Mouse (Mus musculus): ENCODE measurements at regions not wholly inside any gene's neighbourhood (a gene's known extent, or its start where the extent isn't known, plus 50 kb on each side); places are given as distances from the start of the nearest gene placed in this dataset.

- no peak for DNase-seq (ENCODE audit: low spot score)
Measured at GRCm38 (mm10) chr6:127298105-127298504, 146.1 kb upstream of the Ccnd2 start.

- DNase-seq (ENCODE audit: low spot score): no peak
Measured at GRCm38 (mm10) chr6:127311192-127312054, 135.2 kb upstream of the Parp11 start.

DNA sequence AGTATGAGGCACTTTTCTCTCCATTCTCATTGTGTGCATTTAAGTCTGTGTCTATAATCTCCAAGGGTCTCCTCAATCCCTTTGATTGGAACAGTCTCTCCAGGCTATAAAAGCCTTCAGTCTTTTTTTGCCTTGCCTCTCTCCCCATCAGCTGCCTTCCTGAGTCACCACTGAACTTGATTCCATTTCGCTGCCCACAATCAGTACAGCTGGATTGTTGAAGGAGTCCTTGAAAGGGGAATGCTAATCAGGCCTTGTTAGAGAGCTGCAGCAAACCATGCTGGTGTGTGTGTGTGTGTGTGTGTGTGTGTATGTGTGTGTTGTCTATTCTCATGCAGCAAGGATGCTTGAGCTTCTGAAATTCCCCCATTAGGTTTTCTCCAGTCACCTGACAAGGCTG lies 129.3 kb upstream of the Parp11 start:
- no peak for DNase-seq (ENCODE audit: low spot score)

DNA sequence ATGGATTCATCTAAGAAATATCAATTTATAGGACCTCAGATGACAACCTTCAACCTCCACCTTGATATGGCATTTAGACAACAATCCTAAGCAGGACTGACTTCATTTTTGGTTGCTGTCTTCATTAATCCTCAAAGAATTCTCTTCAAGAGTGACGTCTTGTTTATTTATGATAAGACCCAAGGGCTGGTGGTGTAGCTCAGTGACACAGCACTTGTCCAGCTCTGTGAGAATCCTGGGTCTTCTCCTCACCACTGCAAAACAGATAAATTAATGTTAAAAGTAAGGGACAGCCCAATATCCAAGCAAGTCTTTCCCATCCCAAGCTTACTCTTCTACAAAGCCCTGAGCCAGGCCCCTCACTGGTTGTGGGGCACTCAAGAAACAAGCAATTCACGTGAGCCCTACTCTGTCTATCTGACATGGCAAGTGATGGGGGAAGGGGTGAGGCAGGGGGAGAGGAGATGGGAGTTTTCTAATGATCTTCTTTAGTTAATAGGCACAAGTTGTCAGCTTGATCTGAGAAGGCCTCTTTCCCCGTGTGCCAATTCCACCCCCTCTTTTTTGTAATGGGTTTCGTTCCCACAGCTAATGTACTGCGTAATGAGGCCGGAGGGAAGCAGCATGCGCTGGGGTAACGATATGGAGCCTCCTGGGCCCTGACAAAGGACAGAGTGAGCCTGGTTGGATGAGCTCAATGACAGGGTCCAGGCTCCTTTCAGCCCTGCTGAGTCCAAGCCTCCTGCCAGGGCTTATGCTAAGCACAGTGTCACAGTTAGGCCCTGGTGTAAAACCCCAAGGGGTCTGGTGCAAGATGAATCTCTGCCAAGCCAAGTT lies 127.7 kb upstream of the Parp11 start:
- no peak for DNase-seq (ENCODE audit: low spot score)

- DNase-seq (ENCODE audit: low spot score): no peak
Measured at GRCm38 (mm10) chr6:127320600-127320999, 126.0 kb upstream of the Parp11 start.

DNA sequence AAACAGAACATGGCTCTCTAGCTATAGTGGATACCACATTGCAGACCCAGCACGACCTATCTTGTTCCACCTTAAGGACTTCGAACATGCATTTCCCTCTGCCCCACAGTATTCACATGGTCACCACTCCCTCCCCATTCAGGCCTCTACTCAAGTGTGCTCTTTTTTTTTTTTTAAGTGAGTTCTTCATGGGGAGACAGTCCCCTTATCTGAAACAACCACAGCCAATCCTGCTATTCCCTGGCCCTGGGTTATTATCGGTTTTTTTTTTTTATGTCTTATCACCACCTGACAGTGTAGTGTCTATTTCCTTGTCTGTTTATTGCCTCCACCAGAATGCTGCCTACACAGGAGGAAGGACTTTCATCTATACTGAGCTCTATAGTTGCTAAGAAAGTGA lies 125.6 kb upstream of the Parp11 start:
- no peak for DNase-seq (ENCODE audit: low spot score)

DNA sequence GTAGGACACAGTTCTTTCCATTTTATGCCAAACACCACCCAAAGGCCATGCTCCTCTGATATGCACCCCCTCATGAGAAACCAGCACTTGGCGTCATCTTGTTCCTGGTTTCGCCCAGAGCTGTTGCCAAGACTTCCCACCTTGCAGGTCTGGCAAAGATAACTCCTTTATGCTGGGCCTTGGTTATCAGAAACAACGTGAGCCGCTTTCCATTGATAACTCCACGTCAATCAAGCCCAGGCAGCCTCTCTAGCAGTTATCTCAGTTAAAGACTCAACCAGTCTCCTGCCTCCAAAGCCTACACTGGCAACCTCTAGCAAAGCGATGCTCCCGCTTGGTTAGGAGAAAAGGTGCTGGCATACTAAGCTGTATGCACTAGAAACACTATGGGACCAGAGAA lies 124.2 kb upstream of the Parp11 start:
- no peak for DNase-seq (ENCODE audit: low spot score)

GRCm38 (mm10) chr6:127324984-127325383 lies 121.7 kb upstream of the Parp11 start:
- no peak for DNase-seq (ENCODE audit: low spot score)

DNA sequence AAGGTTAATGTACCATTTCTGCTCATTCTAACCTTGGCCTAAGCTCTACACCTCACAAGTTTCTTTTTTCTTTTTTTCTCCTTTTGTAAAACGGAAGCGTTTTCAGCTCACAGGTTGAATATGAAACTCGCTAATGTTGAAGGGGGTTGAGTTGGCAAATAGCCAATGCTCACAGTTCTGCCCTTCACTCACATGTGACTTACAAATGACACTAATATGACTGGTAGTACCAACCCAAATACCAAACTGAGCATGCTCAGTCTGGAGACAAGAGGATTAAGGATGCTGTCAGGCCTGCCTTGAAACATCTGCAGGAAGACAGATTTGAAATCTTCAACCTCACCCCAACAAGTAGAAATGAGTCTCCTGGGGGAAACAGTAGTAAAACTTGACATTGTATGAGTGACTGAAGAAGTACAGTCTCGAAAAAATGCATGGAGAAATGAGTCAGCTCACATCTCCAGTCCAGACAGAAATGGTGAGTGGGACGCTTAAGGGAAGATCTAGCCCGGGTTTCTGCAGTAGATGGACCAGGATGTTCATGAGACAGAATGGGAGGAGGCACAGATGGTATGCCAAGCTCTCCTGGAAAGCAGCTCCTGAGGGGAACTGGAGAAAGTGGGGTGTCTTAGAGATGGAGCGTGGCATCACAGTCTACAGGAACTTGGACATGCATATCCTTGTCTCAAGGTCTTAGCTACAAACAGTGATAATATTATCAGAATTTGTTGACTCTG lies 120.9 kb upstream of the Parp11 start:
- DNase-seq (ENCODE audit: low spot score): no peak

- DNase-seq (ENCODE audit: low spot score): no peak
Measured at GRCm38 (mm10) chr6:127326333-127326729, 120.3 kb upstream of the Parp11 start.

DNA sequence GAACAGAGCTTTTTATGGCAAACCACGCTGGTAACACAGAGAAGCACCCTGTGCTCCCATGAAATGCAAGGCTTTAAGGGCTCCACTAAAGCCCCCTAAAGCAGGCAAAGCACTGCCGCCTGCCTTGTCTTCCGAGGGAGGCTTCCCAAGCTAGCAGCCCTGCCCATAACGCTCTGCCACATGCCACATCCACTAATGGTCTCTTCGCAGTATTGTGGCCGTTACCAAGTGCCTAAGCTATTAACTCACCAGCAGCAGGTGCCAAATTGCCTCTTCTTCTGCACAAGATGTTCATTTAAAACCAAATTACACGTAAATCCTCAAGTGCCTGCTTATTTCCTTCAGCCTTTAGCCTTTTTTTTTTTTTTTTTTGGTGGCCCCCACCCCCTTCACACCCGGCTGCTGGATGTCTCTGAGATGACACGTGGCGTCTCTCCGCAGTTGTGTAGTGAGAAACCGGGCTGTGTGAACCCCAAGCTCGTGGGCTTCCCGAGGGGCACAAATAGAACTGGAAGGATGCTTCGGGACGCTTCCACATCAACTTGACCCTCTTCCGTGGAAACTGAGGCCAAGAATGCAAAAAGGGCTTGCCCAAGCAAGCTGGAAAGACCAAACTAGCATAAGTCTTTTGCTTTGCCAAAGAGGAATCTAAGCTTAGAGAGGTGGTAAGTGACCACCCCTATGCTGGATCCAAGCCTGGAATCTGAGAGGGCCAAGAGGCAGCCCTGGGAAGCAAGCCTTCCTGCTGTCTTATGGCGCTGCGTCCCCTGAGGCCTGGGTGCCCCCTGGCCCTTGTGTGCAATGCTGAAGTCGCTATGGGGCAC lies 117.2 kb upstream of the Parp11 start:
- DNase-seq (ENCODE audit: low spot score): no peak

DNA sequence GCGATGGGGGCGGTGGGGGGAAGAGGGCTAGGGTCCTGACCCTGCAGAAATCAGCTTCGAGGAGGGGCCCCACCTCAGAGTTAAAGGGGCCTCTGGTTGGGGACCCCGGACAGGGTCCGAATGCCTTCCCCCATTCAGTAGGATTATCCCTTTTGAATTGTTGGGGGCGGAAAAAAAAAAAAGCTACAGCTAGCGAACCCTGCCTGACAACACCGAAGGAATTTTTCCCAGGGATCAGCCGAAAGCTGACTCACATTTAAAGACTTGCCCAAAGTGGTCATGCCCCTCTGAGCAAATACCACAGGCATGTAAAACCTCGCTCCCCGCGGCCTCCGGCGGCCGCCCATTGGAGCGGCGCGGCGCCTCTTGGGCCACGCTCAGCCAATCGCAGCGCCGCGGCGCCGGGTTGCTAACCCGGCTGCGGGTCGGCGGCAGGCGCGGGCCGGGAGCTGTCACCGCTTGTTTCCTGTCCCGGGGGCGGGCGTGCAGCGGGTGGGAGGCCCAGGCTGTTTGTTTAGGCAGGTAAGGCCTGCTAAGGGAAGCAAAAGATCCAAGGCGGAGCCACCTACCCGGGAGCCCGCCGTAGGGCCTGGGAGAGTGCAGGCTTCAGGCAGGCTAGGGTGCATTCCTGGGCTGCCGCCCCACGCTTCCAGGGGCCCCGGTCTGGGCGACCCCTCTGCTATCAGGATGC lies 116.5 kb upstream of the Parp11 start:
- DNase-seq (ENCODE audit: low spot score): peak; percentile 64

- DNase-seq (ENCODE audit: low spot score): no peak
Measured at GRCm38 (mm10) chr6:127331091-127331490, 115.5 kb upstream of the Parp11 start.

GRCm38 (mm10) chr6:127334256-127334655 lies 112.4 kb upstream of the Parp11 start:
- no peak for DNase-seq (ENCODE audit: low spot score)

GRCm38 (mm10) chr6:127335462-127335886 lies 111.2 kb upstream of the Parp11 start:
- DNase-seq (ENCODE audit: low spot score): no peak

DNA sequence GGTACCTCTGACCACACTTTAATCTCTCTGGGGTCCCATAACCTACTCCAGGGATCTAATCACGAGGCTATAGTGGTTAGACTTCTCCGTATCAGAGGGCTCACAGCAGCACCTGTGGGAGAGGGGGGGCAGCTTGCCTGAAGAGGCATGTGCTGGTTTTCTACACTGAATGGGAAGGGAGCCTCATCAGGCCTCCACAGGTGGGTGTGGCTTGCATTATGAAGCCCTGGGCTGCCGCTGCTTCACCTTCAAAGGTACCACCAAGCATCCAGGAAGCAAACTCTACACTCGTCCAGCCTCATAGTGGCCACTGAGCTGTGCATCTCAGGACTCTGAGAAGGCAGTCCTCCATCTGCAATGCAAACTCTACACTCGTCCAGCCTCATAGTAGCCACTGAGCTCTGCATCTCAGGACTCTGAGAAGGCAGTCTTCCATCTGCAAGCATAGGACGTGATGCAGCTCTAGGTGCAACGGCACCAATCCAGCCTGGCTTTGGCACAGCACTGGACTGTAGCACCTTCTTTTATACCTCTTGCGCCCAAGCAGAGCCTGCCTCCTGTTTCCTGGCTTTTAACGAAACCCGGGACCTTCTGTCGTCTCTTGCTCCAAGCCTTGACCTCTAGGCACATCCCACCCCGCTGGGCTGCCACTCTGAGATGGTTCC lies 110.5 kb upstream of the Parp11 start:
- DNase-seq (ENCODE audit: low spot score): no peak

DNA sequence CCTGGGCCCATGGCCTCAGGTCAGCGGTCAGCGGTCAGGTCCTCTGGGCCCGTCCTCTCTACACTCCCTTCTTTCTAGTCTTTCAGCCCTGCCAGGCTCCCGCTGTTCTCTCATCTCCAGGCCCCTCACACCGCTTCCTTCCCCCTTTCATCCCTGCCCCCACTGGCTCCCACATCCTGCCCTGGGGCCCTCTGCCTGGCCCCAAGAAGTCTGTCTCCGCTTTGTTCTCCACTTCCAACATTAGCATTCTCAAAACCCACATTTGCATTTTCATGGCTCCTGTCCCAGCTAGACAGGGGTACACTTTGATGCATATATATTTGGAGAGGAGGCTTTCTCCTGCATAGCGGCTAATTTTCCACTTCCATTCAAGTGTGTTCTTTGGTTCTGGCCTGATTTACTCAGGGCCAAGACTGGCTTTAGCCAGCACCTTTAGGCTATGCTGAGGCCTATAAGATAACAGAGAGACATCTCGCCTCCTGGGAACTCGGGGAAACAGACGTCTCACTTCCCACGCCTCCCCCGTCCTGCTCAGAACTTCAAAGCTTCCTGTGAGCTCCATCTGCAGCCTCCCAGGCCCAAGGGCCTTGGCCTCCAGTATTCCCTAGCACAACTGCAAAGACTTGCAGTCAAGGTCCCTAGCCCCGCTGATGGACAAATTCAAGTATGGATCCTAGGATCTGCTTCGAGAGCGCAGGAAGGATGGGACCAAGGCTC lies 109.8 kb upstream of the Parp11 start:
- no peak for DNase-seq (ENCODE audit: low spot score)

DNA sequence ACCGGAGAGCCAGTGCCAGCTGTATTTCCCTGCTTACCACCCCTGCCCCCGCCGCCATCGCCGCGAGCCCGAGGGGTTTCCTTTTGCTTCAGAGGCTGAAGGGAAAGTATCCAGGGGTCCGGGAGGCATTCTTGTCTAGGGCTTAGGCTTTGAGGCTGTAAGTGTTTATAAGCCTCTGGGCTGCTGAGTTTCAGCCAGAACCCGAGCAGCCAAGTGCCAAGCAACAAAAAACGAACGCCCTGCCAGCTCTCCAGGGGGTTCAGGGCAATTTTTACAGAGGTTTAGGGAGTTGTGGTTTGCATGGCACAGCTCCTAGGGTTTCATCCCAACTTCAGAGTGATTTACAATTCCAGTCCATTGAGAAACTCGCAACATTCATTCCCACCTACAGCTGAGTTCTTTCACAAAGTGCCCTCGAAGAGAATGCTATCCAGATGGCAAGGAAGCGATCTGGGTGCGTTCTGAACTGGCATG lies 109.2 kb upstream of the Parp11 start:
- no peak for DNase-seq (ENCODE audit: low spot score)

DNA sequence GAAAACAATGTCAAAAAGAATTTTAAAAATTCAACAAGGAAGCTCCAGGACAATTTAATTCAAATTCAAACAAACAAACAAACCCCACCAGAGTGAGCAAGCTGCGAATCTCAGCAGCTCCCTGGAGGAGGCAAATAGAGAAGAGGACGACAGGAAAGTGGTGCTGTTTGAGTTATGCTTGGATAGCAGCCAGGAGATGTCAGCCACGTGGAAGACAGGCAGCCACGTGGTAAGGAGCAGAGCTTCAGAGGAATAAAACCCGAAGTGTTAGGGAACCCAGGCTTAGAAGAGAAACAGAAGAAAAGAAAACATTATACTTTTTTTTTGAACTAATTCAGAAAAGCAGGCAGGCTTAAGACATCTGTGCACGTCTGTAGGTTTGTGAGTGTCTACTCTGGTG lies 108.2 kb upstream of the Parp11 start:
- DNase-seq (ENCODE audit: low spot score): no peak

DNA sequence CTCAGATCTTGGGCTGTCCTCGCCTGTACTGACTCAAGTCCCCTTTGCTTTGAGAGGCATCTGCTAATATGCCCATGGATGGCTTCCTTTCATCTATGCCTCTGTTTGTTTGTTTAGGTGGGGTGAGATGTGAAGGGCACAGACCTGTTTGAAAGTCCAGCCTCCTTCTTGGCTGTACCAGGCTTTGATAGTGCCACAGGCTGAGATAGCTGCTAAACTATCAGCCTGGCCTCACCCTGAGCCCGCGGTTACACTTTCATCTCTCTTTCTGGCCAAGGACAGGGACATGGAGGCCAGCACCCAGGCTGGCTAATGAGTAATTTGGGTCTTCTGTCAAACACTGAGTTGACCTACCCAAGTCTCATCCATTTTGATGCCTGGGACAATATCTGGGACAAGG lies 105.0 kb upstream of the Parp11 start:
- DNase-seq (ENCODE audit: low spot score): no peak

Data from urinary bladder, postnatal 10 days (tissue).